ENCODE assay signal across 8 mouse cellular contexts in genomic region chr8:45332685-45333409, GRCm38 (mm10). TPM values are rescaled to one million over a fixed set of nuclear protein-coding genes. Genes with fewer than 3 reads are reported as not detected.
A peak's percentile ranks its signal among the peaks of the same experiment; 100 is the strongest.
DNase-seq lines count a peak whose midpoint lies in the region; ATAC-seq and TF ChIP-seq lines count a peak whose summit lies in the region.

Gene Cyp4v3 (minus strand): TSS chr8:45333216.

- no peak for TF ChIP-seq CTCF in liver, postnatal 0 days (IDR thresholded peaks at IDR 0.05; ENCODE audit: low read depth)

- peak within 1 kb of the TSS; percentile 82 for H3K27ac ChIP-seq in forebrain, embryonic 10.5 days
- no peak within 1 kb of the TSS for H3K27ac ChIP-seq in heart, embryonic 15.5 days
- H3K27ac ChIP-seq in liver, postnatal 0 days (ENCODE audit: low read depth), result peak within 1 kb of the TSS; percentile 85
- no peak within 1 kb of the TSS for H3K27ac ChIP-seq in neural tube, embryonic 12.5 days

- H3K4me2 ChIP-seq in heart, embryonic 15.5 days, result peak within 1 kb of the TSS; percentile 97
- peak within 1 kb of the TSS; percentile 84 for H3K4me2 ChIP-seq in liver, postnatal 0 days (ENCODE audit: low read depth, low read length)
- peak within 1 kb of the TSS; percentile 88 for H3K4me2 ChIP-seq in neural tube, embryonic 12.5 days (replicated peaks)

- peak within 1 kb of the TSS; percentile 74 for H3K4me3 ChIP-seq in forebrain, embryonic 10.5 days
- H3K4me3 ChIP-seq in heart, embryonic 15.5 days, result peak within 1 kb of the TSS; percentile 86
- H3K4me3 ChIP-seq in liver, postnatal 0 days (ENCODE audit: low read depth, low read length), result peak within 1 kb of the TSS; percentile 62
- H3K4me3 ChIP-seq in neural tube, embryonic 12.5 days, result peak within 1 kb of the TSS; percentile 52

- H3K36me3 ChIP-seq in forebrain, embryonic 10.5 days (replicated peaks), result no peaks in the 10 kb centered on the region
- no peaks in the 10 kb centered on the region for H3K36me3 ChIP-seq in heart, embryonic 15.5 days
- no peaks in the 10 kb centered on the region for H3K36me3 ChIP-seq in liver, postnatal 0 days (replicated peaks; ENCODE audit: insufficient read depth, low read length)
- H3K36me3 ChIP-seq in neural tube, embryonic 12.5 days, result no peaks in the 10 kb centered on the region

- peak; percentile 70; the same call in 1 of the 2 replicates for ATAC-seq in heart, embryonic 15.5 days (replicated peaks; ENCODE audit: insufficient number of reproducible peaks, insufficient read depth, low FRiP score, low read depth)
- peak; percentile 87 for ATAC-seq in liver, postnatal 0 days
- peak; percentile 82 for ATAC-seq in neural tube, embryonic 12.5 days (ENCODE audit: low FRiP score, low read depth)

- WGBS in forebrain, embryonic 10.5 days, result under 1% methylated on average over 44 of the region's 44 CpGs
- 1% methylated on average over 44 of the region's 44 CpGs for WGBS in heart, embryonic 15.5 days
- WGBS in liver, postnatal 0 days (ENCODE audit: insufficient replicate concordance), result 1% methylated on average over 44 of the region's 44 CpGs
- under 1% methylated on average over 44 of the region's 44 CpGs for WGBS in neural tube, embryonic 12.5 days

- H3K9me3 ChIP-seq in forebrain, embryonic 10.5 days, result no peaks in the 10 kb centered on the region
- H3K9me3 ChIP-seq in heart, embryonic 15.5 days (replicated peaks), result no peaks in the 10 kb centered on the region
- no peaks in the 10 kb centered on the region for H3K9me3 ChIP-seq in liver, postnatal 0 days (ENCODE audit: low read length)
- H3K9me3 ChIP-seq in neural tube, embryonic 12.5 days, result no peaks in the 10 kb centered on the region

- H3K4me1 ChIP-seq in forebrain, embryonic 10.5 days, result peaks cover 12% of the 10 kb centered on the region
- peaks cover 7% of the 10 kb centered on the region; the same call in 1 of the 2 replicates for H3K4me1 ChIP-seq in heart, embryonic 15.5 days (replicated peaks)
- peaks cover 7% of the 10 kb centered on the region; the same call in 1 of the 2 replicates for H3K4me1 ChIP-seq in liver, postnatal 0 days (ENCODE audit: insufficient read depth)
- H3K4me1 ChIP-seq in neural tube, embryonic 12.5 days, result 0 out of 2 replicates have a peak, but pooled peaks cover 4% of the 10 kb centered on the region

- H3K27me3 ChIP-seq in forebrain, embryonic 10.5 days (ENCODE audit: poor library complexity, severe bottlenecking), result peaks cover 19% of the 10 kb centered on the region
- H3K27me3 ChIP-seq in heart, embryonic 15.5 days, result no peaks in the 10 kb centered on the region; the same call in 1 of the 2 replicates
- H3K27me3 ChIP-seq in liver, postnatal 0 days (ENCODE audit: insufficient read depth, low read length), result no peaks in the 10 kb centered on the region
- no peaks in the 10 kb centered on the region for H3K27me3 ChIP-seq in neural tube, embryonic 12.5 days (replicated peaks)

- DNase-seq in urinary bladder, adult 18-20 months (ENCODE audit: low spot score in 2 of 2), result peak; percentile 73
- DNase-seq in urinary bladder, postnatal 10 days (ENCODE audit: low spot score), result no peak
- DNase-seq in forebrain, embryonic 10.5 days (ENCODE audit: extremely low spot score, low spot score), result peak; percentile 53
- DNase-seq in kidney, postnatal 14 days, result peak; percentile 70
- peak; percentile 78 for DNase-seq in liver, postnatal 0 days
- DNase-seq in telencephalon, adult 2 months (ENCODE audit: low read depth, low spot score), result peak; percentile 21

- peak within 1 kb of the TSS; percentile 69 for H3K9ac ChIP-seq in heart, embryonic 15.5 days
- H3K9ac ChIP-seq in liver, postnatal 0 days (replicated peaks), result peak within 1 kb of the TSS; percentile 65
- H3K9ac ChIP-seq in neural tube, embryonic 12.5 days, result peak within 1 kb of the TSS; percentile 53

- TF ChIP-seq EP300 in liver, postnatal 0 days (IDR thresholded peaks at IDR 0.05; ENCODE audit: low read depth), result no peak

RNA-seq across cellular contexts. Expression of gene Cyp4v3, which starts in this region (rescaled TPM):
- polyA plus RNA-seq in forebrain, embryonic 10.5 days (2016; fragmentation: Nextera tagmentation; extraction: Ambion mirVana), result 1.00 and 1.3 TPM in 2 replicates
- polyA plus RNA-seq in heart, embryonic 15.5 days (2015; fragmentation: Nextera tagmentation; extraction: Ambion mirVana), result 0.60 and 1.0 TPM in 2 replicates
- 8.0 and 8.4 TPM in 2 replicates for polyA plus RNA-seq in liver, postnatal 0 days (2015; fragmentation: Nextera tagmentation; extraction: Ambion mirVana)
- polyA plus RNA-seq in neural tube, embryonic 12.5 days (2016; fragmentation: Nextera tagmentation; extraction: Ambion mirVana), result 0.98 and 1.2 TPM in 2 replicates

Comparison
In these comparisons a context has a peak if more than half of its experiments do, and no peak if none do; other contexts are left out.
1. H3K27ac ChIP-seq: peak in forebrain, embryonic 10.5 days (single experiment) and liver, postnatal 0 days (single experiment); none in heart, embryonic 15.5 days (single experiment) and neural tube, embryonic 12.5 days (single experiment).
2. Peak in every context shown above with its lines, with median percentiles within 50 percentile points of each other: H3K4me3 ChIP-seq, ATAC-seq, H3K4me2 ChIP-seq and H3K9ac ChIP-seq.